ENCODE assay signal across 30 mouse cellular contexts in genomic region chr5:137677859-137678258, GRCm38 (mm10). TPM values are rescaled to one million over a fixed set of nuclear protein-coding genes. Genes with fewer than 3 reads are reported as not detected.
DNase-seq lines count a peak whose midpoint lies in the region; ATAC-seq lines count a peak whose summit lies in the region.
"Had no signal": no experiment of that assay in that cellular context is flagged by ENCODE, and none has a peak within 500 bp of the region (broad histone marks: within the 10 kb centered on the region; RNA-seq: fewer than 3 reads in every experiment).

No protein-coding gene starts in this region.

- H3K36me3 ChIP-seq in liver, embryonic 13.5 days = peaks cover 82% of the 10 kb centered on the region
- peaks cover 18% of the 10 kb centered on the region for H3K36me3 ChIP-seq in liver, embryonic 11.5 days (ENCODE audit: control insufficient read depth, insufficient read depth, low read length)
- H3K36me3 ChIP-seq in hindbrain, embryonic 14.5 days (replicated peaks; ENCODE audit: control insufficient read depth, insufficient read depth) = no peaks in the 10 kb centered on the region
- H3K36me3 ChIP-seq: embryonic facial prominence, embryonic 12.5 days; forebrain, embryonic 15.5 days; heart, embryonic 15.5 days had no signal

- peak; percentile 53; the same call in 1 of the 2 replicates for ATAC-seq in frontal cortex, adult (ENCODE audit: low TSS enrichment)
- ATAC-seq in liver, embryonic 13.5 days (ENCODE audit: low read depth) = no peak
- ATAC-seq in liver, embryonic 11.5 days (replicated peaks; ENCODE audit: low FRiP score) = no peak
- ATAC-seq in hindbrain, embryonic 14.5 days (ENCODE audit: low FRiP score) = no peak
- ATAC-seq: forebrain, embryonic 15.5 days; hindbrain, postnatal 0 days; Patski had no signal

- WGBS in liver, embryonic 13.5 days (ENCODE audit: insufficient replicate concordance) = 92% methylated on average over 8 of the region's 8 CpGs
- WGBS in liver, embryonic 11.5 days = 93% methylated on average over 8 of the region's 8 CpGs
- 95% methylated on average over 8 of the region's 8 CpGs for WGBS in hindbrain, embryonic 14.5 days

- no peaks in the 10 kb centered on the region for H3K9me3 ChIP-seq in liver, embryonic 13.5 days (replicated peaks)
- no peaks in the 10 kb centered on the region for H3K9me3 ChIP-seq in liver, embryonic 11.5 days (ENCODE audit: control insufficient read depth, low read length)
- no peaks in the 10 kb centered on the region for H3K9me3 ChIP-seq in hindbrain, embryonic 14.5 days (ENCODE audit: control insufficient read depth, low read length)
- H3K9me3 ChIP-seq: embryonic facial prominence, embryonic 12.5 days; embryonic facial prominence, embryonic 15.5 days; forebrain, embryonic 15.5 days; G1E; heart, embryonic 12.5 days; heart, embryonic 15.5 days; hindbrain, embryonic 10.5 days; hindbrain, embryonic 13.5 days had no signal

- no peak overlapping the region for H3K9ac ChIP-seq in liver, embryonic 13.5 days
- H3K9ac ChIP-seq in liver, embryonic 11.5 days (ENCODE audit: low read depth, low read length) = no peak overlapping the region
- H3K9ac ChIP-seq in hindbrain, embryonic 14.5 days = no peak overlapping the region
- H3K9ac ChIP-seq: embryonic facial prominence, embryonic 12.5 days; embryonic facial prominence, embryonic 15.5 days; forebrain, embryonic 15.5 days; heart, embryonic 12.5 days; heart, embryonic 15.5 days; hindbrain, embryonic 13.5 days had no signal

- no peak overlapping the region for H3K4me2 ChIP-seq in liver, embryonic 13.5 days
- H3K4me2 ChIP-seq in liver, embryonic 11.5 days = no peak overlapping the region
- H3K4me2 ChIP-seq in hindbrain, embryonic 14.5 days (replicated peaks) = no peak overlapping the region
- H3K4me2 ChIP-seq: embryonic facial prominence, embryonic 12.5 days; embryonic facial prominence, embryonic 15.5 days; forebrain, embryonic 15.5 days; heart, embryonic 12.5 days; heart, embryonic 15.5 days; hindbrain, embryonic 13.5 days had no signal

- peak overlapping the region; percentile 50 for H3K27ac ChIP-seq in liver, embryonic 13.5 days
- H3K27ac ChIP-seq in liver, embryonic 11.5 days (ENCODE audit: low read depth, low read length) = no peak overlapping the region
- H3K27ac ChIP-seq in hindbrain, embryonic 14.5 days = no peak overlapping the region
- H3K27ac ChIP-seq: embryonic facial prominence, embryonic 12.5 days; embryonic facial prominence, embryonic 15.5 days; forebrain, embryonic 15.5 days; heart, embryonic 15.5 days; hindbrain, embryonic 10.5 days; hindbrain, embryonic 13.5 days; hindbrain, postnatal 0 days had no signal

- H3K4me3 ChIP-seq in liver, embryonic 13.5 days (replicated peaks) = no peak overlapping the region
- H3K4me3 ChIP-seq in liver, embryonic 11.5 days (ENCODE audit: low read depth, low read length) = no peak overlapping the region
- H3K4me3 ChIP-seq in hindbrain, embryonic 14.5 days (replicated peaks; ENCODE audit: low read length) = no peak overlapping the region
- H3K4me3 ChIP-seq: embryonic facial prominence, embryonic 12.5 days; embryonic facial prominence, embryonic 15.5 days; forebrain, embryonic 15.5 days; heart, embryonic 12.5 days; heart, embryonic 15.5 days; hindbrain, embryonic 10.5 days; hindbrain, embryonic 13.5 days had no signal

- H3K27me3 ChIP-seq in liver, embryonic 13.5 days = no peaks in the 10 kb centered on the region
- H3K27me3 ChIP-seq in liver, embryonic 11.5 days (replicated peaks; ENCODE audit: control insufficient read depth, insufficient read depth, low read length) = no peaks in the 10 kb centered on the region
- no peaks in the 10 kb centered on the region for H3K27me3 ChIP-seq in hindbrain, embryonic 14.5 days (ENCODE audit: control insufficient read depth, insufficient read depth, low read length)
- H3K27me3 ChIP-seq: CH12.LX; embryonic facial prominence, embryonic 12.5 days; embryonic facial prominence, embryonic 15.5 days; forebrain, embryonic 15.5 days; heart, embryonic 12.5 days; heart, embryonic 15.5 days; hindbrain, embryonic 13.5 days; Patski had no signal

- peaks cover 79% of the 10 kb centered on the region for H3K4me1 ChIP-seq in liver, embryonic 13.5 days (replicated peaks)
- peaks cover 27% of the 10 kb centered on the region for H3K4me1 ChIP-seq in liver, embryonic 11.5 days (replicated peaks; ENCODE audit: control insufficient read depth, insufficient read depth, low read length)
- peaks cover 8% of the 10 kb centered on the region for H3K4me1 ChIP-seq in hindbrain, embryonic 14.5 days (replicated peaks; ENCODE audit: control insufficient read depth, insufficient read depth, low read length)

- no peak for DNase-seq in frontal cortex, postnatal 25 days (ENCODE audit: low spot score in 2 of 2)
- peak; percentile 38 to 44 for DNase-seq in layer of hippocampus, postnatal 36 days
- no peak for DNase-seq in layer of hippocampus, adult 11-12 months (ENCODE audit: low spot score)
- no peak for DNase-seq in liver, embryonic 13.5 days
- no peak for DNase-seq in liver, embryonic 11.5 days (ENCODE audit: low spot score)
- no peak for DNase-seq in hindbrain, embryonic 14.5 days (ENCODE audit: low spot score)
- DNase-seq: adrenal gland, postnatal 10 days; adrenal gland, postnatal 36 days; B cell, adult 2 months; cerebellum, adult 11 months; cerebellum, adult 2 months; cerebellum, adult 9-11 months; cerebellum, postnatal 25 days; gastrocnemius, postnatal 25 days; heart, adult 18-20 months; heart, postnatal 10 days; heart, postnatal 36 days had no signal

RNA-seq across cellular contexts. Expression of gene Agfg2, which starts 6.7 kb away (rescaled TPM):
- total RNA-seq in layer of hippocampus, postnatal 36 days (2021) = 10 to 100 TPM; 57.7 to 61.1 TPM
- 32.1 and 37.8 TPM in 2 replicates for polyA plus RNA-seq in liver, embryonic 13.5 days (2015; fragmentation: Nextera tagmentation; extraction: Ambion mirVana)
- polyA plus RNA-seq in liver, embryonic 11.5 days (2014; fragmentation: Nextera tagmentation; extraction: Ambion mirVana) = 29.3 and 32.4 TPM in 2 replicates
- polyA plus RNA-seq in hindbrain, embryonic 14.5 days (2014; fragmentation: Nextera tagmentation; extraction: Ambion mirVana) = 11.8 and 12.2 TPM in 2 replicates

RNA-seq across cellular contexts. Expression of gene Irs3, which starts 32.3 kb away (rescaled TPM):
- total RNA-seq in layer of hippocampus, postnatal 36 days (2021) = under 1 TPM; 0.15 to 0.28 TPM
- 0.13 TPM in 1 of 2 replicates, not detected in the other for polyA plus RNA-seq in liver, embryonic 13.5 days (2015; fragmentation: Nextera tagmentation; extraction: Ambion mirVana)
- polyA plus RNA-seq in liver, embryonic 11.5 days (2014; fragmentation: Nextera tagmentation; extraction: Ambion mirVana) = 0.12 and 0.49 TPM in 2 replicates
- polyA plus RNA-seq in hindbrain, embryonic 14.5 days (2014; fragmentation: Nextera tagmentation; extraction: Ambion mirVana) = 0.15 TPM in 1 of 2 replicates, not detected in the other
- total RNA-seq: CH12.LX; common myeloid progenitor, adult 5-6 weeks had no signal
- polyA plus RNA-seq: G1E had no signal

RNA-seq across cellular contexts. Expression of gene Sap25, which starts 36.7 kb away (rescaled TPM):
- total RNA-seq in layer of hippocampus, postnatal 36 days (2021) = 10 to 100 TPM; 10.1 to 13.3 TPM
- 2.8 and 3.4 TPM in 2 replicates for polyA plus RNA-seq in liver, embryonic 13.5 days (2015; fragmentation: Nextera tagmentation; extraction: Ambion mirVana)
- 7.1 and 11.9 TPM in 2 replicates for polyA plus RNA-seq in liver, embryonic 11.5 days (2014; fragmentation: Nextera tagmentation; extraction: Ambion mirVana)
- polyA plus RNA-seq in hindbrain, embryonic 14.5 days (2014; fragmentation: Nextera tagmentation; extraction: Ambion mirVana) = 4.9 and 5.8 TPM in 2 replicates

RNA-seq across cellular contexts. Expression of gene Gm20605, which starts 48.9 kb away (rescaled TPM):
- total RNA-seq in layer of hippocampus, postnatal 36 days (2021) = 10 to 100 TPM; 18.6 to 23.9 TPM
- 3.4 and 4.1 TPM in 2 replicates for polyA plus RNA-seq in liver, embryonic 13.5 days (2015; fragmentation: Nextera tagmentation; extraction: Ambion mirVana)
- polyA plus RNA-seq in liver, embryonic 11.5 days (2014; fragmentation: Nextera tagmentation; extraction: Ambion mirVana) = 11.6 and 13.2 TPM in 2 replicates
- polyA plus RNA-seq in hindbrain, embryonic 14.5 days (2014; fragmentation: Nextera tagmentation; extraction: Ambion mirVana) = 5.3 and 6.5 TPM in 2 replicates

RNA-seq across cellular contexts. Expression of gene Lrch4, which starts 48.9 kb away (rescaled TPM):
- total RNA-seq in layer of hippocampus, postnatal 36 days (2021) = 10 to 100 TPM; 21.8 to 25.3 TPM
- 24.8 and 32.0 TPM in 2 replicates for polyA plus RNA-seq in liver, embryonic 13.5 days (2015; fragmentation: Nextera tagmentation; extraction: Ambion mirVana)
- 46.6 and 54.5 TPM in 2 replicates for polyA plus RNA-seq in liver, embryonic 11.5 days (2014; fragmentation: Nextera tagmentation; extraction: Ambion mirVana)
- polyA plus RNA-seq in hindbrain, embryonic 14.5 days (2014; fragmentation: Nextera tagmentation; extraction: Ambion mirVana) = 19.0 and 23.4 TPM in 2 replicates

Comparison
In these comparisons a context has a peak if more than half of its experiments do, and no peak if none do; other contexts are left out.
1. DNase-seq: peak in layer of hippocampus, postnatal 36 days (2 of 2); none in frontal cortex, postnatal 25 days (0 of 2), layer of hippocampus, adult 11-12 months (single experiment), liver, embryonic 13.5 days (single experiment), liver, embryonic 11.5 days (single experiment) and hindbrain, embryonic 14.5 days (single experiment).